Mouse (Mus musculus) CD8-positive naive resting alpha-beta T cell, adult 57 days (primary cell): ENCODE data around the gene Olfr33. TPM values are rescaled to one million over a fixed set of nuclear protein-coding genes. Genes with fewer than 3 reads are reported as not detected.

Experiments used
- total RNA-seq: library from RNA; stranded (reverse); gene quantifications from one replicate; pipeline ENCODE4 v1.2.4, GENCODE M21; 2023

Gene Olfr33
- not detected for total RNA-seq

DNA sequence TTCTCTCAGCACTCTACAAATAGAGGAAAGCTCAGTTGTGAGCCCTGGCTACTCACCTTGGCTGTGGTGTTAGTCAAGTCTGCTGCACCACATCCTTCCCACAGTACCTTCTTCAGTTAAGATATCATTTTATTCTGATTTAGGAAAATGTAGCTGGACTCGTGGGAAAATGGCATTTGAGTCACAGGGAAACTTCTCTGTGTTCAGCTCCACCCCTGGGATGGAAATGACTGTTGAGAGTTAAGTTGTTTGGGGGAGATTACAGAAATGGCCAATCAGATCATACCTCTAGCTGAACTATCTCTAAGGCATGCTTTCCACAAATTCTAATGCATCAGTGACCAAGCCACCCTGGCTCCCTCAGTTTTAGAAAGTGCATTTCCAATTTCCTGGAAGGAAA, at the start of gene Olfr33:
TSS of gene Olfr33 (minus strand) at position 101 of the 400 bp plus-strand sequence.

DNA sequence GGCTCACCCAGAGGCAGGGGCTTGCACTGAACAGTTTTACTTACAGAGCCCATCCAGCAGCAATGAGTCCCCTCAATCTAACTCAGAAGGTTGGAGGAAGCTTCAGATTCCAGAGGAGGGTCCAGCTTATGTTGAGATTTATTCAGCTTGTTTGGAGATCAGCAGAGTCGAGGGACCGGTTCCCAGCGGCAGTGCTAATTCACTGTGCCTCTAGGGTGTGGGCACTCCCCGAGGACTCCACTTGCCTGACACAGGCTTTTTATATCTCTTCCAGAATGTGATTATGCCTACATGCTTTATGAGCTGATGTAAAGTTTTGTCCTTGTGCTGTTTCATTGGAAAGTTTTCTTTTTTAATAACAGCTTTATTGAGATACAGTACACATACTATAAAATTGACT, 40.4 kb upstream of the Olfr33 start, which contains the start of the genes Olfr560 and Olfr78:
TSS of gene Olfr560 (minus strand) at position 101 of the 400 bp plus-strand sequence.
TSS of gene Olfr78 (minus strand) at position 206 of the 400 bp plus-strand sequence.

GRCm38 (mm10) chr7:102727391-102727790, 8.5 kb upstream of the Olfr33 start, which contains the start of gene Olfr559:
Gene Olfr559 (minus strand): TSS chr7:102727491.

DNA sequence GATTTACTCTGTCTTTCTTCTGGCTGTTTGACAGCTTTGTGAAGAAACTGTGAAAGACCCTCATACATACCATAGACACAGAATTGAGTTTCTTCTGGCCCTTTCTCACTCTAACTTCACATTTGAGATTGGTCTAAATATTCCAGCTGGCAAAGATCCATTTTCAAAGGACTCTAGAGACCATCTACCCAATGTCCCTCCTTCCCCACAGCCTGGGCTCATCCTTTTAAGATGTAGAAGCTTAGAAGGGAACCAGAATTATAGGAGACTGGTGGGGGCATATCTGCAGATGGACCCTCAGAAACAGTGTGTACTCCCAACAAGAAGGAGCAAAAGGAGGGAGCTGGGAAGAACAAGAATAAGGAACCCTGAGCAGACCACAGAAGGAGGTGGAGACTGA, 17.0 kb downstream of the Olfr33 start, which contains the start of gene Olfr558:
TSS of gene Olfr558 (plus strand) at position 301 of the 400 bp plus-strand sequence.

DNA sequence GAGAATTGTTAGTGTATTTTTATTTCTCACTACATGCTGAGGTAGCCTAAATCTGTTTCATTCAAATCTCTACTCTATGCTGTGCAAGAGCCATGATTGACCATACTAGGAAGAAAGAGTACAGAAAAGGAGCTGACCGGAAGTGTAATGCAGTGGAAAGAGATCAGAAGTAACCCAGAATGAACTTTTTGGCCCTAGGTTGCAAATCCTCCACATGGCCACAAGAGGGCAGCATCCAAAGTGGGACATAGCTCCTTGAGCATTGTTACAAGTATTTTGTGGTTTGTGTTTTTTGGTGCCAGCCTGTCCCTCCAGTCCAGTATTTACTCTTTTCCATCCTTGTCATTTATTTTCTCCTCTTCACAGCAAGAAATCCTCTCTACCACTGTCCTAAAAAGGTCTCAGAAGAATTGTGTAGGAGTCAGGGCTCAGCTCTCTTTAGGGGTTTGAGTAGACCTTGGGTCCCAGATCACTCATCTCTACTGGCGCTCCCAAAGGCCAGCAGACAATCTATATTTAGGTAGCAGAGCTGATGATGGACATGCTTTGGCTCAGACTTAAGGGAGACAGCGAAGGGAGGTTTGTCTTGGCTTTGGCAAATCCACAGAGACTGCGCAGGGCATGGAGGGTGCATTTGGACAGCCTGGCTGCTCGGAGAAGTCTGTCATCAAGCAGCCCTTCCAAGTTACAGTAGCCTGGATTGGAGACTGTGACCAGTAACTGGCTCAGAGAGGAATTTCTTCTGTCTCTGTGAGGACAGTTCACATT, 23.3 kb downstream of the Olfr33 start, which contains the start of gene Olfr557:
TSS of gene Olfr557 (plus strand) at position 553 of the 768 bp plus-strand sequence.

GRCm38 (mm10) chr7:102686944-102687501, 31.8 kb downstream of the Olfr33 start, which contains the start of gene Trim68:
Gene Trim68 (minus strand): TSS chr7:102687327.

GRCm38 (mm10) chr7:102664599-102664998, 54.3 kb downstream of the Olfr33 start, which contains the start of gene Olfr556:
Gene Olfr556 (plus strand): TSS chr7:102664899.

Other genes starting within 250 kb of the Olfr33 start
- not detected for gene Olfr543, start 237.4 kb downstream of the Olfr33 start, total RNA-seq
- not detected for gene Olfr544, start 230.8 kb downstream of the Olfr33 start, total RNA-seq
- not detected for gene Olfr545, start 219.5 kb downstream of the Olfr33 start, total RNA-seq
- not detected for gene Olfr547, start 184.3 kb downstream of the Olfr33 start, total RNA-seq
- gene Olfr548-ps1, start 178.2 kb downstream of the Olfr33 start, total RNA-seq: not detected
- gene Olfr549, start 169.2 kb downstream of the Olfr33 start, total RNA-seq: not detected
- 43.3 TPM for gene Trim21, start 153.6 kb downstream of the Olfr33 start, total RNA-seq
- not detected for gene Olfr550, start 147.6 kb downstream of the Olfr33 start, total RNA-seq
- gene Olfr551, start 127.2 kb downstream of the Olfr33 start, total RNA-seq: not detected
- not detected for gene Olfr552, start 121.3 kb downstream of the Olfr33 start, total RNA-seq
- gene Olfr553, start 100.9 kb downstream of the Olfr33 start, total RNA-seq: not detected
- gene Olfr554, start 80.6 kb downstream of the Olfr33 start, total RNA-seq: not detected
- not detected for gene Olfr555, start 60.2 kb downstream of the Olfr33 start, total RNA-seq
- gene Olfr556, start 54.2 kb downstream of the Olfr33 start, total RNA-seq: not detected
- 14.1 TPM for gene Trim68, start 31.7 kb downstream of the Olfr33 start, total RNA-seq
- gene Olfr557, start 23.2 kb downstream of the Olfr33 start, total RNA-seq: not detected
- gene Olfr558, start 16.9 kb downstream of the Olfr33 start, total RNA-seq: not detected
- gene Olfr559, start 8.4 kb upstream of the Olfr33 start, total RNA-seq: not detected
- gene Olfr560, start 40.3 kb upstream of the Olfr33 start, total RNA-seq: not detected
- not detected for gene Olfr78, start 40.4 kb upstream of the Olfr33 start, total RNA-seq
- gene Olfr561, start 52.2 kb upstream of the Olfr33 start, total RNA-seq: not detected
- not detected for gene Olfr564, start 84.4 kb upstream of the Olfr33 start, total RNA-seq
- gene Olfr566, start 139.7 kb upstream of the Olfr33 start, total RNA-seq: not detected
- gene Olfr568, start 158.1 kb upstream of the Olfr33 start, total RNA-seq: not detected
- not detected for gene Olfr569, start 171.8 kb upstream of the Olfr33 start, total RNA-seq
- gene Olfr570, start 175.5 kb upstream of the Olfr33 start, total RNA-seq: not detected
- not detected for gene Olfr571, start 198.5 kb upstream of the Olfr33 start, total RNA-seq
- gene Olfr572, start 205.3 kb upstream of the Olfr33 start, total RNA-seq: not detected
- gene Olfr573-ps1, start 223.5 kb upstream of the Olfr33 start, total RNA-seq: not detected
- not detected for gene Olfr574, start 229.4 kb upstream of the Olfr33 start, total RNA-seq
- gene Olfr575, start 239.7 kb upstream of the Olfr33 start, total RNA-seq: not detected
- gene Olfr576, start 243.6 kb upstream of the Olfr33 start, total RNA-seq: not detected